Mouse (Mus musculus) limb, embryonic 10.5 days (tissue): ENCODE measurements around the gene Chmp1a. TPM values are rescaled to one million over a fixed set of nuclear protein-coding genes. Genes with fewer than 3 reads are reported as not detected.
"Not testable (repeated sequence)": the region's sequence is repeated elsewhere in the genome, so short reads cannot be mapped to it uniquely, and the experiment has no call there.

Experiments used
- DNase-seq: peaks from one replicate; pipeline ENCODE4 v3.0.0-alpha.2; 2017; ENCODE audit warnings: low spot score
- H3K27ac ChIP-seq: fragments of 300-500 bp; sonication (generic); 2 replicates; pipeline ENCODE4 v1.5.1; 2016; ENCODE audit warnings: mild to moderate bottlenecking
- H3K27me3 ChIP-seq: fragments of 300-500 bp; sonication (generic); 2 replicates; pipeline ENCODE4 v1.6.1; 2016; ENCODE audit warnings: low read depth, mild to moderate bottlenecking; ENCODE audit not compliant: poor library complexity, severe bottlenecking
- H3K36me3 ChIP-seq: fragments of 300-500 bp; sonication (generic); 2 replicates; pipeline ENCODE4 v1.6.1; 2016; ENCODE audit warnings: mild to moderate bottlenecking, moderate library complexity
- H3K4me1 ChIP-seq: fragments of 300-500 bp; sonication (generic); 2 replicates; pipeline ENCODE4 v1.6.1; 2016
- H3K4me3 ChIP-seq: fragments of 300-500 bp; sonication (generic); 2 replicates; pipeline ENCODE4 v1.5.1; 2016; ENCODE audit warnings: mild to moderate bottlenecking, moderate library complexity
- H3K9me3 ChIP-seq: fragments of 300-500 bp; sonication (generic); replicated peaks from 2 replicates; pipeline ENCODE4 v1.6.1; 2016; ENCODE audit warnings: mild to moderate bottlenecking
- WGBS: fragments of 180-500 bp; shearing (Covaris S2); methylation state at CpG from one replicate; pipeline ENCODE4 v1.1.7; 2016; 5-methylcytosine and 5-hydroxymethylcytosine counted together
- polyA plus RNA-seq: library from polyadenylated mRNA; unstranded; fragments of >200 nt; fragmentation: Nextera tagmentation; extraction: Ambion mirVana; gene quantifications from 2 replicates; pipeline ENCODE4 v1.2.1, GENCODE M21; 2016

The Chmp1a gene
- polyA plus RNA-seq, 1 experiment from 2014 or later = 130 TPM

GRCm38 (mm10) chr8:123243053-123243452 is 30.5 kb upstream of the Chmp1a start:
- Histone ChIP-seq H3K27me3 (no peaks in the 10 kb centered on the region), H3K36me3 (peaks cover 66% of the 10 kb centered on the region), H3K4me1 (no peaks in the 10 kb centered on the region), H3K27ac (no peak overlapping the region), H3K9me3 (no peaks in the 10 kb centered on the region), H3K4me3 (no peak overlapping the region)
- DNase-seq = no peak
- 68% methylated on average over 11 of the region's 11 CpGs for WGBS

- Histone ChIP-seq H3K36me3 (peaks cover 59% of the 10 kb centered on the region), H3K27me3 (no peaks in the 10 kb centered on the region)
- no peak for DNase-seq
Measured at GRCm38 (mm10) chr8:123242107-123242923, 29.8 kb upstream of the Chmp1a start.

GRCm38 (mm10) chr8:123239398-123239797 is 26.8 kb upstream of the Chmp1a start:
- Histone ChIP-seq H3K27me3 (peaks cover 29% of the 10 kb centered on the region), H3K27ac (no peak overlapping the region), H3K9me3 (no peaks in the 10 kb centered on the region), H3K4me3 (no peak overlapping the region), H3K4me1 (peaks cover 23% of the 10 kb centered on the region), H3K36me3 (peaks cover 30% of the 10 kb centered on the region)
- DNase-seq = no peak
- WGBS = 91% methylated on average over 10 of the region's 10 CpGs

More at GRCm38 (mm10) chr8:123242107-123242923, 29.8 kb upstream of the Chmp1a start:
- no peak overlapping the region for H3K4me3 ChIP-seq
- no peak overlapping the region for H3K27ac ChIP-seq
- H3K4me1 ChIP-seq = peaks cover 1% of the 10 kb centered on the region; the same call in 1 of the 2 replicates
- 83% methylated on average over 7 of the region's 7 CpGs for WGBS
- no peaks in the 10 kb centered on the region for H3K9me3 ChIP-seq

- H3K27me3 ChIP-seq = peaks cover 58% of the 10 kb centered on the region
- no peaks in the 10 kb centered on the region for H3K9me3 ChIP-seq
- DNase-seq = peak; percentile 91
- peaks cover 27% of the 10 kb centered on the region for H3K4me1 ChIP-seq
- no peak within 1 kb of the TSS for H3K27ac ChIP-seq
- peak within 1 kb of the TSS; percentile 55 for H3K4me3 ChIP-seq
- H3K36me3 ChIP-seq = peaks cover 5% of the 10 kb centered on the region; the same call in 1 of the 2 replicates
- 3% methylated on average over 57 of the region's 57 CpGs for WGBS
Measured at GRCm38 (mm10) chr8:123235520-123236497, 23.2 kb upstream of the Chmp1a start, which contains the start of gene Spata2l. Spata2l (minus strand) TSS chr8:123236233.

- DNase-seq = no peak
- Histone ChIP-seq H3K27ac (no peak overlapping the region), H3K9me3 (no peaks in the 10 kb centered on the region), H3K27me3 (peaks cover 58% of the 10 kb centered on the region), H3K36me3 (peaks cover 9% of the 10 kb centered on the region), H3K4me3 (peak overlapping the region; percentile 55), H3K4me1 (peaks cover 27% of the 10 kb centered on the region)
- WGBS = 42% methylated on average over 13 of the region's 13 CpGs
Measured at GRCm38 (mm10) chr8:123234918-123235519, 22.5 kb upstream of the Chmp1a start.

GRCm38 (mm10) chr8:123233760-123234159 is 21.2 kb upstream of the Chmp1a start:
- peaks cover 58% of the 10 kb centered on the region for H3K27me3 ChIP-seq
- peaks cover 19% of the 10 kb centered on the region for H3K36me3 ChIP-seq
- DNase-seq = no peak
- 78% methylated on average over 11 of the region's 11 CpGs for WGBS
- H3K9me3 ChIP-seq = no peaks in the 10 kb centered on the region
- H3K27ac ChIP-seq = no peak overlapping the region
- 0 out of 2 replicates have a peak overlapping the region, but pooled peaks have one; percentile 8 for H3K4me3 ChIP-seq
- peaks cover 27% of the 10 kb centered on the region for H3K4me1 ChIP-seq

GRCm38 (mm10) chr8:123233300-123233699 is 20.7 kb upstream of the Chmp1a start:
- no peaks in the 10 kb centered on the region for H3K9me3 ChIP-seq
- H3K27me3 ChIP-seq = peaks cover 58% of the 10 kb centered on the region
- H3K4me1 ChIP-seq = peaks cover 27% of the 10 kb centered on the region
- WGBS = 60% methylated on average over 13 of the region's 13 CpGs
- peaks cover 23% of the 10 kb centered on the region for H3K36me3 ChIP-seq
- no peak overlapping the region for H3K4me3 ChIP-seq
- H3K27ac ChIP-seq = no peak overlapping the region
- no peak for DNase-seq

- H3K4me3 ChIP-seq = no peak overlapping the region
- H3K27me3 ChIP-seq = peaks cover 58% of the 10 kb centered on the region
- 27% methylated on average over 7 of the region's 7 CpGs for WGBS
- H3K27ac ChIP-seq = no peak overlapping the region
- H3K4me1 ChIP-seq = peaks cover 27% of the 10 kb centered on the region
- peaks cover 31% of the 10 kb centered on the region for H3K36me3 ChIP-seq
- DNase-seq = no peak
- no peaks in the 10 kb centered on the region for H3K9me3 ChIP-seq
Measured at GRCm38 (mm10) chr8:123232553-123232952, 20.0 kb upstream of the Chmp1a start.

GRCm38 (mm10) chr8:123231742-123232141 is 19.2 kb upstream of the Chmp1a start:
- Histone ChIP-seq H3K27ac (no peak overlapping the region), H3K4me1 (peaks cover 24% of the 10 kb centered on the region), H3K27me3 (peaks cover 52% of the 10 kb centered on the region), H3K9me3 (no peaks in the 10 kb centered on the region), H3K4me3 (no peak overlapping the region), H3K36me3 (peaks cover 39% of the 10 kb centered on the region)
- DNase-seq = no peak
- 63% methylated on average over 5 of the region's 5 CpGs for WGBS

GRCm38 (mm10) chr8:123230326-123230725 is 17.8 kb upstream of the Chmp1a start:
- Histone ChIP-seq H3K36me3 (peaks cover 46% of the 10 kb centered on the region), H3K4me1 (peaks cover 17% of the 10 kb centered on the region), H3K27me3 (peaks cover 38% of the 10 kb centered on the region)
- H3K27ac ChIP-seq, H3K9me3 ChIP-seq, H3K4me3 ChIP-seq, DNase-seq: not testable (repeated sequence)
- WGBS = 92% methylated on average over 11 of the region's 11 CpGs

GRCm38 (mm10) chr8:123228416-123228815 is 15.9 kb upstream of the Chmp1a start:
- no peak overlapping the region for H3K27ac ChIP-seq
- H3K4me1 ChIP-seq = peaks cover 18% of the 10 kb centered on the region
- peaks cover 19% of the 10 kb centered on the region for H3K27me3 ChIP-seq
- no peak overlapping the region for H3K4me3 ChIP-seq
- no peaks in the 10 kb centered on the region for H3K9me3 ChIP-seq
- peaks cover 46% of the 10 kb centered on the region for H3K36me3 ChIP-seq
- WGBS = 96% methylated on average over 1 of the region's 1 CpGs
- no peak for DNase-seq
